Mouse (Mus musculus): ENCODE measurements around the gene Ints3.

DNA sequence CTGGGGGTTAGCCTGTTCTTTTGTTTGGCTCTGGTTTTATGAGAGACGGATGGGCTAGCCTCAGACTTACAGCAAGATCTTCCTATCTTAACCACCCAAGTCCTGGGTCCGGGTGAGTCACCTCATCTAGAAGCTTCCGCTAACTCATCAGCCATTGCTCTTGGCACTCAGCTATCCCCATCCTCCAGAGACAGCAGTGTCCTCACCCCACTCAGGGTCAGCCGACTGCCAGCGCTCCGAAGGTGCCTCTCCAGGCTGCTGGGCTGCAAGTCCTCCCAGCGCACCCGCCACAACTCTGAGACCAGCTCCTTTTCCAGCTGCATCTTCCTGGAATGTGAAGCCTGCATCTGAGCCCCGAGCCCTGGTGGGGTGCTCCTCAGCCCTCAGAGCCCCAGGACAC is 26.3 kb upstream of the Ints3 start:
- TF ChIP-seq CTCF (IDR thresholded peaks at IDR 0.05; ENCODE audit: control insufficient read depth, insufficient read depth, insufficient read length) (no peak), CEBPB (IDR thresholded peaks at IDR 0.05; ENCODE audit: low read depth) (no peak), MYOD1 (IDR thresholded peaks at IDR 0.05; ENCODE audit: control insufficient read depth, insufficient read length, low read depth) (no peak), MYOG (IDR thresholded peaks at IDR 0.05; ENCODE audit: control insufficient read depth, extremely low read depth, insufficient read length) (no peak), USF1 (IDR thresholded peaks at IDR 0.05; ENCODE audit: low read depth) (no peak)

All from C2C12 (cell line).